In the genomic region with DNA sequence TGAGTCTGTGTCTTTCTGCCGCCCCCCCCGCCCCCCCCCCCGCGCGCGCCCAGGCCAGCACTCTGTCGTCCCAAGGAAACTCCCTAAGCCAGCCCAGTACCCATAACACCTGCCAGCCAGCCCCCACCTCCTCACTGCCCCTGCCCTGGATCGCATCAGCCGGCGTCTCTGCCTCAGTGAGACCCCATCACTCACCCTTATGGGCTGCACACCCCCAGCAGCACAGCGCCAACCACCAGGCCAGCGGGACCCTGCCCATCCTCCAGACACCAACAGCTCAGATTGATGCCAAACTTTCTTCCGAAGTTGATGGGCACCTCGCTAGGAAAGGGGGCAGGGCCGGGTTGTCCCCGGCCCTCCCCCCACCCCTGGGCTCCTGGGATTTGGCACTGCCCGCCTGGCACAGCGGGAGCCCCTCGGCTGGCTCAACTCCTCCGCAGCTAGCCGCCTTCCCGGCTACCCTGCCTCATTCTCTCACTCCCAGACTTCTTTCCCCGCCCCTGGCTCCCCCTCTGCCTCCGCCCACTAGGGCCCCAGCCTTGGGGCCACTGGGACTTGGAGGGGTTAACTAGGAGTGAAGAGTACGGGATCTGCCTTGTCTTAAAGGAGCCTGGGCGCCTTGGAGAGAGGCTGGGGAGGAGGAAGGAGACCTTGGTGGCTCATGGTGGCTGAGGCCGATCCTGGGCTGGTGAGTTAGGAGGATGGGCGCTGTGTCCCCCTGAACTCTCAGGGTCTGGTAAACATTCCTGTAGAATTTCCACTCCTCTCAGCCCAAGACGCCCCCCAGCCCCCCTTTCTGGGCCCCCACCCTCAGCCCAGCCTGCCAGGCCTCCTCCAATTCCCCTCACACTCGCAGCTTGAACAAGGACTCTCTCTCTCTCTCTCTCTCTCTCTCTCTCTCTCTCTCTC, we compare ENCODE assay signal across 7 mouse cellular contexts. TPM values are rescaled to one million over a fixed set of nuclear protein-coding genes. Genes with fewer than 3 reads are reported as not detected.
DNase-seq lines count a peak whose midpoint lies in the region; ATAC-seq lines count a peak whose summit lies in the region.

Gene Axl (minus strand): TSS at position 486 of the 909 bp plus-strand sequence.

- peak; percentile 24; the same call in 1 of the 2 replicates for ATAC-seq in common myeloid progenitor, adult 5-6 weeks (replicated peaks; ENCODE audit: low read depth, poor library complexity, severe bottlenecking)
- peak; percentile 85 for ATAC-seq in hindbrain, embryonic 12.5 days (ENCODE audit: low FRiP score)

- 2% methylated on average over 25 of the region's 30 CpGs for WGBS in hindbrain, embryonic 12.5 days

- peak within 1 kb of the TSS; percentile 77 for H3K4me2 ChIP-seq in hindbrain, embryonic 12.5 days (replicated peaks)

- peaks cover 23% of the 10 kb centered on the region for H3K4me1 ChIP-seq in hindbrain, embryonic 12.5 days

- peak within 1 kb of the TSS; percentile 63 for H3K9ac ChIP-seq in hindbrain, embryonic 12.5 days

- H3K27ac ChIP-seq in hindbrain, embryonic 12.5 days, result peak within 1 kb of the TSS; percentile 44

- H3K9me3 ChIP-seq in hindbrain, embryonic 12.5 days (replicated peaks), result no peaks in the 10 kb centered on the region

- H3K36me3 ChIP-seq in hindbrain, embryonic 12.5 days, result no peaks in the 10 kb centered on the region

- DNase-seq in adrenal gland, adult 2 months, result peak; percentile 56
- DNase-seq in gastrocnemius, adult 18-20 months (ENCODE audit: low spot score), result peak; percentile 87
- DNase-seq in layer of hippocampus, postnatal 14 days (ENCODE audit: low spot score in 2 of 2), result peak; percentile 48 to 67
- peak; percentile 88 for DNase-seq in lung, postnatal 10 days
- DNase-seq in retina, postnatal 1 day, result peak; percentile 85

- H3K27me3 ChIP-seq in hindbrain, embryonic 12.5 days, result 0 out of 2 replicates have a peak, but pooled peaks cover 3% of the 10 kb centered on the region

- H3K4me3 ChIP-seq in hindbrain, embryonic 12.5 days, result peak within 1 kb of the TSS; percentile 43

RNA-seq across cellular contexts. Expression of gene Axl, which starts in this region (rescaled TPM):
- 10 to 100 TPM; 42.1 to 73.8 TPM for total RNA-seq in adrenal gland, adult 2 months (2021)
- polyA plus RNA-seq in adrenal gland, adult 2 months (2012; rRNA removed), result 40.3 TPM in 2 replicates
- 0.96 and 4.0 TPM in 2 replicates for total RNA-seq in common myeloid progenitor, adult 5-6 weeks (2017)
- total RNA-seq in gastrocnemius, adult 18-20 months (2021), result 10 to 100 TPM; 27.6 to 42.7 TPM
- polyA plus RNA-seq in hindbrain, embryonic 12.5 days (2016; fragmentation: Nextera tagmentation; extraction: Ambion mirVana), result 36.6 and 40.8 TPM in 2 replicates
- 10 to 100 TPM; 46.7 to 47.9 TPM for total RNA-seq in layer of hippocampus, postnatal 14 days (2021)

Comparison
In these comparisons a context has a peak if more than half of its experiments do, and no peak if none do; other contexts are left out.
1. Peak in every context shown above with its lines: DNase-seq, ATAC-seq, H3K4me3 ChIP-seq and H3K27ac ChIP-seq.